Mouse (Mus musculus): ENCODE measurements at regions not wholly inside any gene's neighbourhood (a gene's known extent, or its start where the extent isn't known, plus 50 kb on each side); places are given as distances from the start of the nearest gene placed in this dataset.

DNA sequence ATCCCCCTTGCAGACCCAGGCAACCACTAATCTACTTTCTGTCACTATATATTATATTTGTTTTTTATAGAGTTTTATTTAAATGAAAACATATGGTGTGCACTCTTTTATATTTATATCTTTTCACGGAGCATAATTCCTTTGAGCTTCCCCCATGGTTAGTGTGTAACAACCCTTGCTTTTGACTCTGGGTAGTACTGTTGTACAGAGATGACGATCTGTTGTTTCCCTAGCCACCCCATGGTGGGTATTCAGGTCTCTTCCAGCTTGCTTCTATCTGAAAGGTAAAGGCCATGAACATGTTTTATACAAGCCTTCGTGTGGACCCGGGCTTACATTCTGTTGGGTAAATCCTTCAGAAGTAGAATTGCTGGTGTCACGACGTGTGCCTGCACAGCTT is 221.2 kb upstream of the Rnaseh2b start:
- DNase-seq (ENCODE audit: low read depth) = no peak

DNA sequence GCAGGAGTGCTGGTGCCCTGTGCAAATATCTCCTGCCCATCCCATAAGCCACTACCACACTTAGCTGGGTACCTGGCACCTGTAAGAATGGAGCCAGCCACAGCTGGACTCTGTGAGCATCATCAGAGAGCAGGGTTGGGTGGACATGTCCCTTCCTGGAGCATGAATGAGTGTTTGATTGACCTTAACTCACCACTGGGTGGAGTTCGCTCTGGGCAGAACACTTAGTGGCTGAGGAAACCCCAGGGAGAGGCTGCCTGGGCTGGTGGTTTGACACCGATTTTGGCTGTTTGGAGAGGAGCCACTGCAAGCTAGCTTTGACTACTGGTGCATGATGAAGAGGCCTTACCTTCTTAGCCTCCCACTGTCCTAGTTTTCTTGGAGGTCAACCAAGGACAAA is 208.3 kb upstream of the Rnaseh2b start:
- DNase-seq (ENCODE audit: low read depth) = no peak

DNA sequence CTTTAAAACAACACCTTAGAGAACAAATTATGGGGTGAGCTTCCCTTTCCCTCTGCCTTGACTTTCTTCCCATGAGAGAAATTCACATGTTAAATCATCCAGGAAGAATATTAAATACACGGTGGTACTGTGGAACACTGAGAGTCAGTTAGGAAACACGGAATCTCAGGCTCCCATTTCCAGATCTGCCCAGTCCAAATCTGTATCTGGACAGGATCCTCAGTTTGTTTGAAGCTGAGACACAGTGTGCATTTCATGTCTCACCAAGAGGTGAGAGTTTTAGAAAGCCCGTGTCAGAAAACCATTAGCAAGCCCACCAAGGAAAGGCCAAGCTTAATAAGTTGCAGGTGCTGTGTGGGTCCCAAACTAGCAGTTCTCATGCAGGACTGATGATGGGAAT is 204.2 kb upstream of the Rnaseh2b start:
- DNase-seq (ENCODE audit: low read depth) = no peak

DNA sequence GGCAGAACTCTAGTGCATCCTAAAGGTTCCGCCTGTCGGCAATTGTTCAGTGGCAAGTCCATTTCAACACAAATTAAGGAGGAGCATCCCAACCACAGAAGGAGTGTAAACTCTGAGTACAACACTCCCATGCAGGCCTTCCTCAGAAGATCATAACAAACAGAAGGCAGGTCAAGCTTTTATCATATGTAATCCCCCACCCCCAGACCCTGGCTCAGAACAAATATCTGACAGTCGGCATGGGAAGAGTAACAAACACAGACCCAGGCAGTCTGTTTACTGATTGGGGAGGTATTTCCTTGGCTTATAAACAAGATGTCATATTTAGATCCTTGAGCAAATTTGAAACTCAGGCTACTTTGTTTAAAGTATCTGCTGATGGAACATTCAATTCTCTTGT is 174.9 kb upstream of the Rnaseh2b start:
- DNase-seq (ENCODE audit: low read depth) = no peak

DNA sequence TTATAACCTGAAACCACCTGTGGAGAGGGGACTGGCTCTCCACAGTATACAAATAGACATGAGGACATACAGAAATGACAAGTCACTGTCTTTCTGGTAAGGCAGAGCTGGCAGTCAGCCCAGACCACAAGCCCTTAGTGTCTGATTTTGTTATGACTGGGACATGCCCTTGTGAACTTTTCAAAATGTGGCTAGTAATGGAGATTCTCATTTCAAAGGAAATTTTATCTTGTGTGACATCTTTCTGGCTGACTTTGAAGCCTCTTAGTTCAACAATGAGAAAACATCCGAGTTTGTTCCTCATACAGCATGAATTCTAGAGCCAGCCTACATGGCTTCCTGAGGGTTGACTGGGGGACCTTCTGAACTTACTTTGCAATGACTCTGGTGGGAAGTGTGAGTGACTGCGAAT is 173.8 kb upstream of the Rnaseh2b start:
- no peak for DNase-seq (ENCODE audit: low read depth)

DNA sequence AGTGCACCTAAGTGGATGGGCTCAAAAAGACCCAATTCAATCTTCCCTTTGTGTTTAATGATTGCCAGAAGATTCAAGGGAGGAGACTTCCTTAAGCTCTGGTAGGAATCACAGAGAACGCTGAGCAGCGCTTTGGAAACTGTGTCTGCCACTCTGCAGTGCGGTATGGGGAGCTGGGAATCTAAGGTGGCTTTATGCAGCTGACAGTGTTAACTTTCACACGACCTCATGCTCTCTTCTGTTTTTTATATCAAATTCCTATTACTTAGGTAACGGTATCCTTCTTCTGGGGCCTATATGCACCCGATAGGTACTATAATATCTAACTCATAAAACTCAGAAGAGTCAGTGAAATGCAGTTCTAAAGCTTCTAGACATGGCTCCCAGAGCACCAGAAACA is 163.5 kb upstream of the Rnaseh2b start:
- no peak for DNase-seq (ENCODE audit: low read depth)

DNA sequence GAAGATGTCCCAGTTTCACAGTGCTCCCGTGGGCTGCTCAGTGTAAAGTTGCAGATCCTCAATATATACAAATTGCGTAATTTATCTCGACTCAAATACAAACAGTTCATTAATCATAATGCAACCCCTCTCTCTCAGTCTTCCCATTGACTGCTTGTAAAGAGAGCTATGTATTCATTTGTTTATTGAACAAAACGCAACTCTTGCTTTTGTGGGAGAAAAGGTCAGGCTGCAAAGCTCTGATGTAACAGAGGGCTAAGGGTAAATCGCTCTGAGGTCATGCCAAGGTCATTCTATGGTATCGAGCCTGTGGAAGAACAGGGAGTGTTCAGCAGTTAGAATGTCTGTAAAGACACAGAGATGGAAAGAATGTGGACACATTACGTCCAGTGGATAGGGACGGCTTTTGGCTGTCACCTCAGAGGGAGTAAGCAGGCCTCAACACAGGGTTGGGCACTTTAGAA is 160.0 kb upstream of the Rnaseh2b start:
- DNase-seq (ENCODE audit: low read depth) = no peak

DNA sequence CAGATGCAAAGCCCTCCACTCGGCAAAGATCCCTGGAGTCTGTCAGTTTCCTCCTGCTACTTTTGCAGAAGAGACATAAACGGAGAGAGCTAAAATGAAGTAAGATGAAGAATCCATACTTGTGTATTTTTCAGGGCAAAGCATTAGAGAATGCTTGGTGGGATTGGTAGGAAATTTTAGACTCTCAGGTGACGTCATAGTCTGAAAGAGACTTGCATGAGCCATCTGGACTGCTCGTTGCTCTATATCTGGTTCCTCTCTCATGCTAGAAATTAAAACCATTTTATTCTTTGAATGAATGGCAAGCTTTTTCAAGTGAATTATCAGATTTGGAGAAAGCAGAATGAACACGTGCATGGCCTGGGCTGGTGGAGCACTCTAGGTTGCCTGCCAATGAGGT is 154.4 kb upstream of the Rnaseh2b start:
- DNase-seq (ENCODE audit: low read depth) = no peak

DNA sequence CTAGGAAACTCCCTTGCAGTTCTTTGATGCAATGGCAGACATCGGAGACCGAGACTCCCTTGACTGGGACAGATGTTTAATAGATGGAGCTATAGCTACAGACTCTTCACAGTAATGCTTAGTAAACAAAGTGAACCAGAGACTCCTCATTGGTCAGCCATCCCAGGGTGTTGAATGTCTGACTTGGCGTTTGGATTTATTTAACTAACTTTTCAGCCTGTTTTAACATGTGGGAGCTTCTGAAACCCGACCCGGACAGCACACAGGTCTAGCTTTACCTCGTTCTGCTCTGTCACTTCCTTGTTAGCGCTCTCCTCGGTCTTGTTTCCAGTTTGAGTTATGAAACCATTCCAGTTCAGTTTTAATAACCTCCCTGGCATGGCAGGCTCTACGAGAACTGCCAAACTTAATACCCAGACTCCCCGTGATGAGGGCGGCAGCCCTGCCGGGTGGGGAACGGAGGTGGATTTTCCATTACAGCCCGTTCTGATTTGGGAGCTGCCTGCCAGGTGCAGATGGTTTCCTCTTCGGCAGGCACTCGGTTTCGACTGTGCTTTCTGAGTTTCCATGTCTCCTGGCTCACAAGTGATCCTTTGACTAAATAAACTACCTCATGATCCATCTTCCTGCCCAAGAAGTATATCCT is 147.9 kb upstream of the Rnaseh2b start:
- no peak for DNase-seq (ENCODE audit: low read depth)

DNA sequence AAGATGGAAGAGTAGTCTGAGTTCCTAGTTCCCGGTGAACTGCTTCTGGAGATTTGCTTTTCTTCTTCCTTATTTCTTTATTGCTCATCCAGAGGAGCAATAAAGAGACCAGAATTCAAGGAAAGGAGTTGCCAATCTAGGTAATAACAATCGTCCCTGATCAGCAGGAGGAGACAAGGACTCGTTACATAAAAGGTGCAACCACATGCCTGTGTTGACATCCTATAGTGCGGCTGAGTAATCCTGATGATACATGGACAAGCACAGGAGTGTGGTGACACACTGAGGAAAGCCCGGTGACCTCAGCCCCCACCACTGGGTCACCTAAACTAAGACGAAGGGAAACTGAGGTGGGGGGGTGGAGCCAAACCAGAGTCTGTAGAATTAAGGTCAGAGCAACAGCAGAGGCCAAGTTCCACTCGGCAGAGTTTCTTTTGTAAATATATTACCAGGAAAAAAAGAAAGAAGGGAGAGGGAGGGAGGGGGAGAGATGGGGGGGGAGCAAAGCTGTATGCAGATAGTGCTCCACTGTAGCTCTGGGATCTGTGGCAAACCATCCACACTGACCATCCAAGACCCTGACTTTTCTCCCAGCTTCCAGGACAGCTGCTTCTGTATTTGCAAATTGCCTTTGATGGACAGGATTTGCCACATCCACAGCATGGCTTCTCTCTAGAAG is 135.2 kb upstream of the Rnaseh2b start:
- DNase-seq (ENCODE audit: low read depth) = no peak

DNA sequence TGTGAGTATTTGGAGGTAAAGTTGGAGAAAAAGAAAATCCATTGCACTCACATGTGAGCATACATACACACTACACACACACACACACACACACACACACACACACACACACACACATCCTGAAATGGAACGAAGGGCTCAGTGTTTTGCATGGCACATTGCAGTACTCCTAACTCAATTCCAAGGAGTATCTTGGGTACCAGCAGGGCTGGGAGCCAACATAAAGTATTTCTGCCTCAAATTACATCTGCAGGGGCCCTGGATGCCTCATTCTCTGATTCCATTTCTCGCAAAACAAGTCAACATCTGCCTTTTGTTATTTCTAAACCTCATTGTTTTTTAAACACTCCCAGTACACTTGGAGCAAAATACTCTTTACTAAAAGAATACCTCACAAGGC is 132.7 kb upstream of the Rnaseh2b start:
- DNase-seq (ENCODE audit: low read depth) = no peak

DNA sequence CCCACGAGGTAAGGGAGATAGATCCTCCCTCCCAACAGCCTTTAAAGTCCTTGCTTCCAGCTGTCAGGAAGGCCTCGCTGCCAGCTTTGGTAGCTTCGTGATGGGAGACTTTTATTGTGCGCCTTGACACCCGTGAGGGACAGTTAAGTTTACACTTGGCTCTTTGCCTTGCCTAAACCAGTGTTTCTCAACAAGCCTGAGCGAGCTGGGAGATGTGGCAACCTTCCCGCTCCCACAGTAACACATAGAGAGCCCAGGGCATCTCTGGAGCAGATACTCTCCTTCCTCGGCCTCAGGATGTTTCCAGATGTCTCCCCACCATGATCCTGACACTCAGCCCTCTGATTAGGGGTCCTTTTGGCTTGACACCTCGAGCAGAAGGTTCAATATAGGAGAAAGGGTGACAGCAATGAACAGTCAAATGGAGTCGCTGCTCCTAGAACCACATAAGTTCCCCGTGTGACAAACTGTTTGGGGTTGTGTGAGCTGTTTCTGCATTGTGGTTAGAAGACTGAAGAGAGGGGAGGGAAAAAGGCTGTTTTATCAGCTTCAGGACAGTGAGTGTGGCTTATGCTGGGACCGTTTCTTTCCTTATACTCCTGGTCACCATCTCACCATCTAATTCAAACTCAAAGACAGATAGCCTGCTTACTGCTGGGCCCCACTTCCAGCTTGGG is 129.1 kb upstream of the Rnaseh2b start:
- DNase-seq (ENCODE audit: low read depth) = no peak

DNA sequence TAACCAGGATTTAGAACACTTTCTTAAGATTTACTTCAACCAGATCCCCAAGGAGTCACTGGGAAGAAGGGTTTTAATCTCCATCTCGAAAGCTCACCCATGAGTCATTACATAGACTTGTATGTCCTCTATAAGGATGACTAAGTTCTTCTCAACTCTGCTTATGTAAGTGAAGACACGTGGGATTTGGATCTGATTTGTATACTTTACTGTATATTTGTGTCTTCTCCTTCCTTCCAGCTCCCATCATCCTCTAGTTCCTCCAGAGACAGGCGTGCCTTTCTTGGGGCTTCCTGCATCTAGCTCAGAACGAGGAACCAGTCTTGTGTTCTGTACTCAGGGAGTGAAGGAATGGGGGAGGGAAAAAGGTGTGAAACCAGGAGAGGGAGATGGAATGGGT is 127.5 kb upstream of the Rnaseh2b start:
- DNase-seq (ENCODE audit: low read depth) = no peak

DNA sequence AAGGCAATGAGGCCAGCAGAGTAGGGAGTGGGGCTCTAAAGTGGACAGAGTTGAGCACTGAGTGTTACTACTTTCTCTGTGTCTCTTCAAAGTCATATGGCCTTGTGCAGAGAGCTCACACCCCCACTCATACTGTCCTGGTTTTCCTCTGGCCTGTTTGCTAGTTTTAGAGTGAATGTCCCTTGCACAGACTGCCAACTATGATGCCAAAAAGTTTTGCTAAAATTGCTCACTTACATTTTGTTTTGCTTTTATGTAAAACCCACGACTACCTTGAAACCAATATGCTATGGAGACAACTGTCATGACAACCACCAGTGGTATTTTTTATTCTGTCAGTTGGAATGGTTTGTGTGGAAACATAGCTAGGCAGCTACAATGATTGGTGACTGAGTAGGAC is 126.4 kb upstream of the Rnaseh2b start:
- no peak for DNase-seq (ENCODE audit: low read depth)

DNA sequence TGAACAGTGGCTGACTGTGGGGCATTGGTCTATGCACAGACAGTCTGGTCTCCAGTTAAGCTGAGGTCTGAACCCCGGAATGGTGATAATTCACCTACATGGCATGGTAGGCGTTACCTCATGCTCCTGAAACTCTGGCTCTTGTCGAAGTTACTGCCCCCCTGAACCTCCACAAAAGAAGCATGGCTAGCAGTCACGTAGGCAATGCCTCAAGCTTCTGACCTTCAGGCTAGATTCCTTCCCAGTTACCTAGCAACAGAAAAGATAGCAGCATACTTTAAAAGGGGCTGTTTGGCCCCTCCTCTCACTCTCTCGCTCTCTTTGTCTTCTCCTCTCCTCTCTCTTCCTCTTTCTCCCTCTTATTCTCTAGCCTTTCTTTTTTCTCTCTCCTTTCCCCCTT is 125.8 kb upstream of the Rnaseh2b start:
- no peak for DNase-seq (ENCODE audit: low read depth)

DNA sequence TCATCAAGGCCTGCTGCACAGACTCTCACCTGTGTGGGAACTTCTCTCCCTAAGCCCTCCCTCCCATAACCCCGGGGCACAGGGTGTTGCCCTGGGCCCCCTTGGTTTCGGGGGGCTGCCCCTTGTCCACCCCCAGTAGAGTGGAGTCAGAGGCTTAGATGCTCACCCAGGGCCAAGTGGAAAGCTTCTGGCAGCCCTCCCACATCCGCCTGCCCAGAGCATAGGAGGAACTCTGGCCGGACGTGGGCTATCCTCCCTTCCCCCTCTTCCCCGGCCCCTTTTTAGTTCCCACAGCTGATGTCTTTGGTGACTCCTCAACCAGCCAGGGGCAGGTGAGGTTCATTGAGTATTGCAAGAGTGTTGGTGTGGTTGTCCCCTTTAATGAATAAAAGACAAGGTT is 125.3 kb upstream of the Rnaseh2b start:
- no peak for DNase-seq (ENCODE audit: low read depth)

DNA sequence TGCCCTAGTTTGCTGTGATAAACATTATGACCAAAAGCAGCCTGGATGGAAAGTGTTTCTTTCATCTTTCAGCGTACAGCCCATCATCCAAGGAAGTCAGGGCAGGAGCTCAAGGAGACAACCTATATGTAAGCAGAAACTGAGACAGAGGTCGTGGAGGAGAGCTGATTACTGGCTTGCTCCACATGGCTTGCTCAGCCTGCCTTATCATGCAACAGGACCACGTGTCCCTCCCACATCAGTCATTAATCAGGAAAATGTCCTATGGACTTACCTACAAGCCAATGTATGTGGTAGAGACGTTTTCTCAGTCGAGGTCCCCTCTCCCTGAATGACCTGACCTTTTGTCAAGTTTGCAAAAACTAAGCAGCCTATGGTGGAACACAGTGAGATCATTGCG is 123.7 kb upstream of the Rnaseh2b start:
- DNase-seq (ENCODE audit: low read depth) = no peak

DNA sequence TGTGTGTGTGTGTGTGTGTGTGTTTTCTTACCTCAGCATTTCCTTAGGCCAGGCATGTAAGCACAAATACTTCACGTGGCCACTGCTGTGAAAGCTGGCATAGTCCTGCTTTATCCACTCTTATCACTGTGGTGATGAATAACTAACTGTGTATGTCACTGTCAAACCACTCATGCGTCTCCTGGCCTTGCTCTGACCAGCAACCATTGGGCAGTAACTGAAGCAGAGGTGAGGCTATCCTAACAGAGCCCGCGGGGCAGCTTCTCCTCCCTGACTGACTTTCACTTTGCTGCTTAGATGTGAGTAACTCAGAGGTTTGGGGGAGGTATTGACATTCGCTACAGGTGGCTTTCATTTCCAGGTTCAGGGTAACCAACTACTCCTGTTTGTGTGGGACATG is 122.0 kb upstream of the Rnaseh2b start:
- DNase-seq (ENCODE audit: low read depth) = no peak

DNA sequence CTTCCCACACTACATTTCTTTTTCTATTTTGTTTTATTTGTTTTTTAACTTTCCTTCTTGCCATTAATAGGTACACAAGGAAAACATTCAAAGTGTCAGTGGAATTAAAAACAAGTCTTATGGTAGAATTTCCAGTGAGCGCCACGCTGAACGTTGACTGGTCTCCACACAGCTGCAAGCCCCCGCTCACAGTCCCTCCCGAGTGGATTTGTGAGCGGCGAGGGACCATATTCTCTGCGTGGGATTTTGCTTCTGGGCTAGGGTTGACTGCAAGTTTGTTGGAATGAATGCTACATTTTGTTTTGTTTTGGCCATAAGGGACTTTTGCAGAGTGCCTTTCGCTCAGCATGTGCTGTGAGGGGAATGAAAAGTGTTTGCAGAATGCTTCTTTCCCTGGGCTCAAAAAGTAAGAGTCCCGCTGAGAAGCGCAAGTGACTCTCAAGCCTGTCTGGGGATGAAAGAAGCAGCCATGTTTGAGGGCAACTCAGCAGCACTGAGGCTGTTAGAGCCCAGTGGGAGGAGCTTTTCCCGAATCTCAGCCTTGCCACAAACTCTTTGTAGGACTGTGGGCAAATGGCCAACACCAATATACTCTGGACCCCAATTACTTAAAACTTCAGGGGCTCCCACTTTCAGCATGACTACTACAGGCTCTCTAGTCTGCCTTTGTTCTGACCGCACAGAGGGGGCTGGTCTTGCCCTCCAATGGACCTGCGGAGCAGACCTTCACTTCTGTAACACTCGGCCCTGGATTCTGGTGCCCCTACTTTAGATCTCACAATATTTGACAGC is 120.9 kb upstream of the Rnaseh2b start:
- DNase-seq (ENCODE audit: low read depth) = no peak

DNA sequence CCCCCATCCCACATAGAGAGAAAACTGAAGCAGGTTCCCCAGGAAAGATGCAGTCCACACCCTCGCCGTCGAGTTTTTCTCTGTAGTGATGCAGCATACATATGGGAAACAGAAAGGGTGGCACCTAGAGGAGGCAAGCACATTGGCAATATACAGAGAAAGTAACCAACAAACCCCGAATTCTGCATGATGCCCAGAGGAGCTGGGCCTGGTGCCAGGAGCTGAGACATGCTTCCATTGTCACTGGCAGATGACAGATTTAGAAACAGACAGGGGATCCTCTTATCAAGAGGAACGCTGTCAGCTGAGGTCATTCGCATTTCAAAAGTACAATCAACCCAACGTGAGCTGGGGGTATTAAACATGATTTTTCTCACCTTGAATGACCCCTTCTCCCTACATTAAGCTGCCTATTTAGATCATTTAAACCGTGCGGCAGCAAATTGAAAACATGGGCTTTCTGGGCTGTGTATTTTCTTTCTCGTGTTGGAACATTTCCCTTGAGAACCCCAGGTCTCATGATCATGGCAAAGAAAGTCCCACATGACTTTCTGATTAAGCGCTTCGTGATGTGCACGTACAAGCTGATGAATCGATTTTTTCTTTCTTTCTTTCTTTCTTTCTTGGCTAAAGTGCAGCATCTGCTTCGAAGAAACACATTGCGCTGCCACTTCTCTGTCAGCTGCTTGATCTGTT is 118.4 kb upstream of the Rnaseh2b start:
- DNase-seq (ENCODE audit: low read depth) = no peak

DNA sequence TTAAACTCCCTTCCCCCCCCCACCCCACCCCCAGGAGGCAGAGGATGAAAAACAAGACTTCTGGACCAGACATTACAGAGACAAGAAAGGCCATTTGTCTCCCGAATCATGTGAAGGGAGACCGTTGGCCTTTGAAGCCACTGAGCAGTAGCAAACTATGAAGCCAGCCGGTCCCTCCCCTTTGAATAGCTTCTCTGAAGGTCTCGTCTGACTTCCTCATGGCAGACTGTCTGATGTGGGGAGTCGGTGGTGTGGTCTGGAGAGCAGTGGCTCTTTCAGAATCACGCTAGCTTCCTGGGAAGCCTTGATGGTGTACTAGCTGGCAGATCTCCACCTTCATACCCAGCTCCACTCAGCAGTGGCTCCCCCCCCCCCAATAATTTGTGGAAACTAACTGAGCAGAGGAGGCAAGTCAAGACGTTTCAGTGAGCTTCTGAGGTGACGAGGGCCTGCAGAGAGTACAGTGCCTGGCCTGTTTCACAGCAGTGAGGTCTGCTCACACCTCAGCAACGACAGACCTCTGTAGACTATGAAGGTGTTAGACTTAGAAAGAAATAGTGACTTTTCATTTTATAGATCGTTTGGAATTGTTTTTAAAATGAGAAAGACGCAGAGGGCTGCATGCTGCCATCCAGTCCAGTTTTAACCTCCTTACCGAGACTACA is 116.9 kb upstream of the Rnaseh2b start:
- no peak for DNase-seq (ENCODE audit: low read depth)

DNA sequence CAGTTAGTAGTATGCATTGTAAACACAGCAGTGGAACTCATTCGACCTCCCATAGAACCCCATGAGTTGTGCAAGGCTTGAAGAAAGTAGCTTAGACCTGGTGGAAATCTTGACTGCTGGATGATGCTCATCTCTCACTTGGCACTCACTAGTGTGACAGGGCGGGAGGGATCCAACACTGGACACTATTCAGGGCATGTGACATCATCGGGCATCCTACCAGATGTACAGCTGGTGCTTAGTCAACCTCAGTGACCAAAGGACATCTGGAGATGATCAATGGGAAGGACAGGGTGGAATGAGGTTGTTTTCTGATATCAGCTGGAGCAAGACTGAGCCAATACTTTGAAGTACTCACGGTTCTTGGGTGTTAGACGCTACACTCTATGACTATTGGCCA is 114.9 kb upstream of the Rnaseh2b start:
- DNase-seq (ENCODE audit: low read depth) = no peak

All from c-Kit-positive CD71-negative TER-119-negative erythroid progenitor cells, embryonic 14.5 days (primary cell).